Mouse (Mus musculus) liver (tissue): ENCODE data around the gene Lpp.

ENCODE experiments used
- DNase-seq: peaks from one replicate; pipeline ENCODE4 v3.0.0-alpha.2; 2020; ENCODE audit warnings: mixed read lengths

Gene Lpp

DNA sequence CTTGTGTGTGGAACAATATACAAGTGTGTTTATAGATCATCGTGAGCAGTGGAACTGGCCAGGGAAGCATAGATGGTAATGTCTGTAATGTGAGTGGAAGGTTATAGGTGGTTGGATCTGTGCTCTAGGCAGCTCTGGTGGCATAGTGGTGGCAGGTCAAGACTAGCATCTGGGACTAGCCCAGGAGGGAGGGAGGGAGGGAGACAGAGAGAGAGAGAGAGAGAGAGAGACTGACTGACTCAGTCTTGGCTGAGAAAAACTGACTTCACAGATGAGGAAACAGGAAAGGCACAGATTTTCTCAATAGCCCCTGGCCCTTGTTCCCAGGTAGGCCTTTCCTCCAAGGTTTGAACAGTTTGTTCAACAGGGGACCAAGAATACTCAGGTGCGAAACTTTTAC, 7.5 kb downstream of the Lpp start:
- DNase-seq, result no peak

DNA sequence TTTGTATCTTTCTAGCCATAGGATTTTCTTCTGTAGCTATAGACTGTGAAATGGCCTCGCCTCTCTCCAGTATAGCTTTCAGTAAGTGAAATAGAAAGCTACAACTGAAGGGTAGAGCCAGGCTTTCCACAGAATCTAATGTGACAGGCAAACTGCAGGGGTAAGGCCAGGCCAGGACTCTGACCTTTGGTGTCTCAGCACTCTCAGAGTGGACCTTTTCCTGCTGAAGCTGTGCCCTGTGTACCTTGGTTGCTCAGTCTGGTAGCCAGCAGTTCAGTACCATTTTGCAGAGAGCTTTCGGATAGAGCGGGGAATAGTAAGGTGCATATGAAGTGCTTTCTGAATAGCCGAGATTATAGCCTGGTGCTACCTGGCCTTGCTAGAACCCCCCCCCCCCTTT, 9.5 kb downstream of the Lpp start:
- peak; percentile 12 for DNase-seq

DNA sequence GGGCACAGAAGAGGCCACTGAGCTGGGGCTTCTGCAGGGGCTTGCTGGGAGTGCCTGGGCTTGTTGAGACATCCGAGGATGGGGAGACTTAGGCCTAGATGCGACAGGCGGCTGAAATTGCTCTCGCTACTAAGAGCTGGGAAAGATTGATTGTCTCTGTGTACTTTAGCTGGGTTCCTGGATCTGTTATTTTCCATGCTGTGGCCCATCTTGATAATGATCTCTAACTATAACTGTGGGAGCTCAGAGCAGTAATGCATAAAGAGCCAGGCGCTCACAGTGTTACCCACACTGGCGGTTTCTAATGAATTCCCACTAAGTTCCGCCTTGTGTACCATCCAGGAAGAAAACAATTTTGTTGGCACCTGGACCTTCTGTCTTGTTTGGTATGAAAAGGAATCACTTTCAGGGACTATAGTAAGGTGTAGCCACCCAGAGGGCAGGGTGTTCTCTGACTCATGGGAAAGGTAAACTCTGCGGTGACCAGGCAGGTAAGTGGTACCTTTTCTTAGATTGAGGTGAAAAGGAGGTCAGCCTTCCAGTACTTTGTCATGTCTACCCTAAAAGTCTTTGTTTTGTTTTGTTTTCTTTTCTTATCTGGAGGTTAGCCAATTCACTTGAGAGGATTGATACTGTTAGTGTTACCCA, 10.6 kb downstream of the Lpp start:
- DNase-seq, result no peak

DNA sequence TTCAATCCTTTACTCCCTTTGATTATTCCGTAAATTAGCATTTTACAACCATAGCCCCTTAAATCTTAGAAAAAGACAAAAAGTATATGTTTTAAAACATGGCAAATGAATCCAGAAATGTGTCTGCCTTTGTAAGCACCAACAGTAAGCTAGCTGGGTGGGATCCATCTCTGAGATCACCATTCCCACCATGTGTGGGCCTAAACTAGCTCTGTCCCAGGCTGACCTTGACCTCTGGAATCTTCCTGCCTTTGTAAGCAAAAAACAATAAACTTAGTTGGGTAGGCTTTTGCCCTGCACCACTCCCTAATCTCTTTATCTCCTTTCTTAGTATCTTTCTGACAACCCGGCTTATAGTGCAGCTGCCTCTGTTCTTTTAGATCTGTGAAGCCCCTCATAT, 13.2 kb downstream of the Lpp start:
- no peak for DNase-seq

DNA sequence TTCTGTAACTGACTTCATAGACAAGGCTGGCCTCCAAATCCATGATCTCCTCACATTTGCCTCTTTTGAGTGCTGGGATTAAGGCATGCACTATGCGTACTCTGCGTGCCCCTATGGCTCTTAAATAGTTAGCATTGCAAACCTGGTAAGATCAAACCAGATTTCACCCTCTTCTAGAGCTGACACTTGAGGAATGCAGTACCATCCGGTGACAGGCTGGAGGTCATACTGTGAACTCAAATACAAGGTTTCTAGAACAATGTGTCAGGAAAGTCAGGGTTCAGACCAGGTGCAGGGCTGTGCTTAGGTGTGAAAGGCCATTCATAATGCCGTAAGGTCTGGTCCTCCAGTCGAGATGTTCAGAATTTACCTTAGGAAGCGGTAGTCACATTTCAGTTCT, 18.0 kb downstream of the Lpp start:
- DNase-seq, result no peak

DNA sequence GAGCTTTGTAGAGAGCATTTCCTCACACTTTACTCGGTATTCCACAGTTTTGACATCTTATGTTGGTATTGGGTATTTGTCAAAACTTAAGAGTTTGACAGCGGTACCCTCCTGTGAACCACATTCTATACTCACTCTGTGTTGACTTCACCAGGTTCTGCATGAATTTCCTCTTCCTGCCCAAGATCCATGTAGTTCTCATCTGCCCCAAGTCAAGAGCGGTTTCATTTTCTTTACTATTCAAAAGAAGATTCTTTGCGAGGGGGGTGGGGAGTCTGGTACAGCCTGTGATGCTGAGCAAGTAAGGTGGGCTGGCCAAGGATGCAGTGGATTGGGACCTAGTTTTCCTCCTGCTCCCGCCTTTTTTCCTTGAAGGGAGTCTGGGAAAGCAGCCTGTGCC, 18.9 kb downstream of the Lpp start:
- no peak for DNase-seq

DNA sequence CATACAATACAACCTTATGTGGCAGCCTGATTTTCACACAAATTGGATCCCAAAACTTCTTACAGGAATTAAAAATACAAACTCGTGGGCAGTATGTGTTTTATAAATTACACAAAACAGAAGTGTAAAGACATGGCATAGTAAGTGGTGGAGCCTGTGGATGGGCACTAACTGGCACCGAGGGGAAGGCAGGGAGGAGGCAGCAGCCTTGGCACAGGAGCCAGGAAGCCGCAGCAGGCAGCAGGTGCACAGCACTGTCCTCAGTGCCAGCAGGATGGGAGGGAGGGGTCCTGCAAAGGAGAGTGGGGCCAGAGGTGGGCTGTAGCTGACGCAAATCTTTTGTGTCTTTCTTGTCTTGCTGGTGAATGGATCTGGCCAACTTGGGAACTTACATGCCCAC, 19.8 kb downstream of the Lpp start:
- DNase-seq, result no peak

DNA sequence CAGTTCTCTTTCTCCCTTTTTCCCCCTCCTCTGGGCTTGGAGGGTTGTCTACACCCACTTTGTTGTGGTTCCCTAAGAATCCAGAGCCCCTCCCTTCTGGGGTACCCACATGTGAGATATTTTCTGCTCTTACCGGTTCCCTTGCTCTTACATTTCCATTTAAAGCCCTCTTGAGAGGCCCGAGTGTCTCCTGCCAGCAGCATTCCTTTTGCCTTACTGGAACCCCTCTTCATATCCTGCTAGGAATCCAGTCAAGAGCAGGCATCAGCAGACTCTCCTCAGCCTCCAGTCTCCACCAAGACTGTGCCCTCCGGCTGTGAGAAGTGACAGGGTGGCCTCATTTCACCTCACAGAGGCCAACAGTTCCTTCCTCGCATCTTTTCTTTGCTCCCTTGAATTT, 24.7 kb downstream of the Lpp start:
- DNase-seq, result no peak

DNA sequence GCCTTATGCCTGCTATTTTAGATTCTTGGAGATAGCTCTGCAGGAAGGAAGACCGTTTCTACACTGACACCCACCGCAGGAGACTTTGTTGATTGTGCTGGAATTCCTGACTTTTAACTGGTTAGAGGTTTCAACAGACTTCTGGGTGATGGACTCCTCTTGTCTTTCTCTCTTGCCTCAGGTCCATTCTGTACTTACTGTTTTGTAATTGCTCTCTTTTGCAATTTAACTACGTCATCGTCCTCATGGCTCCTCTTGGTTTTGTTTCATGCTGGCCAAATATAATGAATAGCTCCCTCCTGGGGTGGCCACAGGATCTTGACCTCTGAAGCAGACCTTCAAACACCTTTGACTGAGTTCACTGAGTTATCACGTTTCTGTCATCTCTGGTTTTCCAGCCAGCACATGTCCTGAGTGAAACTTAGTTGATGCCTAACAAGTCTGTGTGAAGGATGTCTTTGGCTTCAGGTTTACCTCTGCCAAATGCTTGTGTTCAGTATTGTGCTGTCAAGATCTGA, 27.4 kb downstream of the Lpp start:
- DNase-seq, result no peak

DNA sequence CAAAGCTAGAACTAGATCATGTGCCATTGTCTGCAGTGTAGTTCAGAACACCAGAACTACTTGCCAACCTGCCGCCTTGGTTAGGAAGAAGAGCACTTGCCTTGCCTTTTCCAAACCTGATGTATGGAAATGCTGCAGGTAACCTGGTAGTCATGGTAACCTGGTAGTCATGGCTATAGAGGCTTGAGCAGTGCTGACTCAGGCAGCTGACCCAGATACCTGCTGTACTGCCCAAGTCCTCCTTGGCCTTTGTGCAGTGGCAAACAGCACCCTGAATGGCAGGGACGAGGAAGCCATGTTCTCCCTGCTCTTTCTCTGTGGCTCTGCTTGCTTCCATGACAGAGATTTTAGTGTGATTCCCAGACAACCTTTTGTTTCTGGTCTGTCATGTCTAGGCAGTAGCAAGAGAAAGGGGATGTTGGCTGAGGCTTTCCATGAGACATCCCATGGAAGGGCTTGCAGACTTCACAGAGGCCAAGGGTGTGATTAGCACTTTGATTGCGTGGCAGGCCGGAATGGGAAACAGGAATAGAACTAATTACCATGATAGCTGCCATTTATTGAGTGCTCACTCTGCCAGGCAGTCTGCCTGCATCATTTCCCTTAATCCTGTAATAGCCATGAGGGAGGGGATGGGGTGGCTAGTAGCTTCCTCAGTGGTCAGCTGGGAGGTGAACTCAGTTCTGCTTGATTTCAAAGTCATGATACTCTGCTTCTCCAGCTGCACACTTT, 28.5 kb downstream of the Lpp start:
- DNase-seq, result no peak

DNA sequence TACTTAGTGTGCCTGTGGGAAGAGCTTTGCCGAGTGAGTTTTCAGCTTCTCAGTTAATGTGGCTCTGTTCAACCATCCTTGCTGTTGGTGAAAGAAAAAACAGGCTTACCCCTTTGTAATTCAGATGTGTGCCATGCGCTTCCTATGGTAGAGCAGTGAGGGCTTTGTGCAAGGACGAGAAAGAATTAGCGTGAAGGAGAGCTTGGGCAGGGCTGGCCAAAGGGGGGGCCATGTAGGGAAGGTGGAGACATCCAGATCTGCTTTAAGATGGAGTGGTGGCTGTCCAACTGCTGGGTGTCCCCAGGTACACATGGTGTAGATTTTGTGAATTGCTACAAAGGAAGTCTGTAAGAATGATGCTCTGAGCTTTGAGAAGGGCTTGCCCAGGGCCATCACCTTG, 29.9 kb downstream of the Lpp start:
- DNase-seq, result no peak

DNA sequence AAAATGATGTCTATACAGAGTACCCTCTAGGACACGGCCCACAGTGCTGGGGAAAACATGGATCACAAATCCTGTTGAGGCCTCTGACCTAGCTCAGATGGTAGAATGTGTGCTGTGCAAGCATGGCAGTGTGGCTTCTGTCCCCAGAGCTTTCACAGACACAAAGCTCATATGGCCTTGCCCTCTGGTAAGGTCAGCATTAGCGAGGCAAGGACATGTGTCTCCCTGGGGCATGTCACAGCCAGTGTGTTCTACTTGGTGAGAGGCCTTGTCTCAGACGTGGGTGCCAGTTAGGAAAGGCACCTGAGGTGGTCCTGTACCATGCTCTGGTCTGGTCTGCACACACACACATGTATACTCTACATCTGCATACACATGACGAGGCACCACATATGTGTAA, 30.4 kb downstream of the Lpp start:
- DNase-seq, result no peak

DNA sequence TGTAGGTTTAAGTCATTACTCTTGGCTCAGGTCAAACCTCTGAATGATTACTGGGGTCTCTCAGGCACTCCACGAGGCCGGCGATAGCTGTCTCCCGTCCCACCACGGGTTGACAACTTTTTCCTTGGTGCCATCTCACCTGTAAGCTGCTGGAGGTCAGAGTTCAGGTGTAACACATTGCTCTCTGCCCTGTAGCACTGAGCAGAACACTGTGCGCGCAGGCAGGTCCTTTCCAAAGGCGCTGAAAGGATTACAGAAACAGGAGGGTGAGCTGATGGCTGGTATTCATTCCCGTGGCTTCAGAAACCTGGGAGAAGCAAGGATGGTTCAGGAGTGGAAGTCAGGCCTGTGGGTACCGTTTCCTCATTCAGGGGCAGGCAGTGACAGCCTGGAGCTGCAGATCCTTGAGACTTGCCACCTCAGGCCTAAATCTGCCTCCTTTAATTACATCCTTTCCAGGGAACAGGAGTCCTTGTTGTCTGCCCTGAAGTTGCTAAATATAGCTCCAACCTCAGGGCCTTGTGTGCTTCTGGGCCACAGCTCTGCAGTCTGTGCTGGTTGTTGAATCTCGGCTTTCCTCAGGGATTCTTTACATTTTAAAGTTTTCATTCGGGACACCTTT, 31.2 kb downstream of the Lpp start:
- peak; percentile 4 for DNase-seq

DNA sequence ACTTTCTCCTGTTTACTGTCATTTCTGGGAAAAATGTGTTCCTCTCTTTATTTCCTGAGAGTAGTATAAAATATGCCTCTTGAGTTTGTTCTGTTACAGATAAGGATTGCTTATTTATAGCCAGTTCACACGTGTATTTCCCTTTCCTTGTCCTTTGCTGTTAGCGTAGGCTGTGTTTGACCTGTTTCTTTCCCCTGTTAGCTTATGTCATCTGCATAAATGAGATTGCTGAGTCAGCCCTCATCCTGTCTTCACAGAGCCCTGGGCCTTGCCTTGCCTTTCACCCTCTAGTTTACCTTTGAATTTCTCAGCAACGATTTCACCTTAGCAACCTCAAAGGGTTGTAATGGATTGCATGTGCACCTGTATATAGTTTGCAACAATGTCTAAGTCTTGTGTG, 32.5 kb downstream of the Lpp start:
- DNase-seq, result no peak

DNA sequence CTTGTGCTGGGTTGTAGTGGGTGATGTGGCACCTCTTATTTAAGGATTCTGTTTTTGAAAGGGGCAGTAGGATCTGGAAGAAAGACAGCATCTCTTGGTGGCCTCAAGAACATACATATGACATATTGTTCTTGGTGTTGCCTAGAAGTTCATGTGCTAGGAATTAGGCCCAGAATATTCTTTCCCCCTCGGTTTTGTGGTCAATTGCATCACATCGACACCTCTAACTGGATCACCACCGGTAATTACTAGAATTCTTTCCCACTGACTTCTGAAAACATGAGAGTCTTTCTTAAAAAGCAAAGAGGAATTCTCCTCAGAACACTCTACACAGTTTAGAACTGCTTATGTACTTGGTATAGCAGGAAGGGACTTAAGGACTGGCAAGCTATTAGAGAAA, 34.3 kb downstream of the Lpp start:
- DNase-seq, result no peak

DNA sequence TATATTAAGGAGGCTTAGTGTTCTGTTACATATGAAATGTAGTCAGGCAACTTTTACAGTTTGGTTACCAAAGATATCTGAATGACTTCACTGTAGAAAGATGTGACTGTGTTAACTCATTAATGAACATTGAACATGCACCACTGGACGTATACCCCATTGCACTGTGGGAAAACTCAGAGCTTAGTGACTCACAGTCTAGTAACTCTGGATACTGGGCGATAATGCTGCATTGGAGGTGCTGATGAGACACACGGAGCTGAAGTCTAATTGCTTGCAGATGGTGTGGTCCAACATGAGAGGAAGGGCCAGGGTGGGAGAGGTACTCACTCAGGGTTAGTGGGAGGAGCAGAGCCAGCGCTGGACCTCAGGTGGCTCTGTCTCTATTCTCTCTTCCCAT, 34.7 kb downstream of the Lpp start:
- DNase-seq, result no peak

DNA sequence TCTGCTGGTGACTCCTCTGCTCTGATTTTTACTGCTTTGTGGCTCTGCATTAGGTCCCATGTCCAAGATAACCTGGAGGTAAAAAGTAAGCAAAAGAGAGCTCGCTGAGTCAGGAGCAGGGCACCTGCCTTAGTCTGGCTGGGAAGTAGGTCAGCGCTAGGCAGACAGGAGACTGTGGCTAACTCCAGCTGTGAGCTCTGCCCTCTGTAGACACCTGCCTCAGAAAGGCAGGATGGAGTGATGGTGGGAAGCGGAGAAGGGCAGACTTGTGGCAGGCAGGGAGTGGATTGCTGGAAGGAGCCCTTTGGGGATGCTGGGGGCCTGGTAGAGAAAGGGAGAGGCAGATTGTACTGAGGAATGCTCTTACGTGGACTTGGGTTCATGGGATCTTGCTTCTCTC, 35.4 kb downstream of the Lpp start:
- no peak for DNase-seq

DNA sequence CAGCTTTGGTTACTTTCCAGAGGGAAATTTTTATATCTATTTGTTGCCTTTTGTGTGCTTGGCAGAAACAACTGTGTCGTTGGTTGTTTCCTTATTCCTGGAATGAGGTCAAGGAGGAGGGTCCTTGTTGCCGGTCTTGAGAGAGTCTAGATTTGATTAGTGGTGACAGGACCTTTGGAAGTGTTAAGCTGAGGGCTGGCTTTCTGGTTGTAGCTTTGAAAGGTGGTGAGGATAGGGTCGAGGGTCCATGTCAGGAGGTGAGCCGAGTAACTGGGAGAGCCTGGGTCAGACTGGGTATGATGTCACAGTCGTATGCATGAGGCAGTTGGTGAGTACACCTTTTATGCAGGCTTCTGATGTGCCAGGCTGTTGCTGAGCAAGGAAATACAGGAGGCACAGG, 36.4 kb downstream of the Lpp start:
- DNase-seq, result no peak

DNA sequence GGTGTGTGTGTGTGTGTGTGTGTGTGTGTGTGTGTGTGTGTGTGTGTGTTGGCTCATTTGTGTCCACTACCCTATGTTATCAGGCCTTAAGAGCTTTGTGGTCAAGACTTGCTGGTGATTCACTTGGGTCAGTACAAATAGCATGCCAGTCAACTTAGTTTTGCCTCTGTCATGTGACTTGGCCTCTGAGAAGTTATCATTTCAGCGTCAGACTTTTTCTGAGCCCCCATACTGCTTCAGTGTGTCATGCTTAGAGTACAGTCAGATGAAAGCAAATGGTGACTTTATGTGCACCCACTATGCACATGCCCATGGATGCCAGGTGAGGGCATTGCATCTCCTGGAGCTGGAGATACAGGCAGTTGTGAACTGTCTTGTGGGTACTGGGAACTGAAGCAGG, 38.5 kb downstream of the Lpp start:
- no peak for DNase-seq

DNA sequence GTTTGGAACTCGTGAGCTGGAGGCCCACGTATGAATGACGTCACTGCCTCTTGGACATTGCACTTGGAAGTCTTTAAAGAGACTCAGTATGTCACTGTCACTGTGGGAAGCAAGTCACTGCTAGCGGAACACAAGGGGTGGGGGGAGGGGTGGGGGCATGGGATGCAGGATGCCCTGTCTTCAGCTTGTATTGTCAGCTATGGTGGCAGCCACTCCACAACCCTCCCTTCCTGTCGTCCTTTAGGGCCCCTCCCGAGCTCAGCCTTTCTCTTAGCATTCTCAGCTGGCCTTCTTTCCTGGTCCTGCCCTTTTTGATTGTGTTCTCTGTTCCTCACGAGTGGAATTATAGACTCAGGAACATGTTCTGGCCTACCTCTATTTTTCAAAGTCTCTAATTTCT, 40.3 kb downstream of the Lpp start:
- no peak for DNase-seq

DNA sequence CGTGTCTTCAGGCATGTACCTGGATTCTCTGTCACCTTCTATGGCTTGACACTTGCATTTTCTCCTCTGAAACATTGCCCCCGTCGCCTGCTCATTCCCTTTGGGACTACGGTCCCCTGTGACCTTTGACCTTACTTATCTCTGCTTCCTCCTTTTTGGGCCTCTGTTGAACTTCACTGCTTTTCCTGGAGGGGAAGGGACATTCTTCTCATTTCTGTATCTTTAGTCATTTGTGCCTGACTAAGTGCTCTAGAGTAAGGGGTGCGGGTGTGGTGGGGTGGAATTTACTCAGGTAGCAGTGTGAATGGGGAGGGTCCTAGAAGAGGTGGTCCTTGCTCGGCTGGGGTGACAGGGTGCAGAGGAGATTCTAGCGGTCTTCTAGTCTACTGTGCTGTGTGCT, 40.7 kb downstream of the Lpp start:
- DNase-seq, result no peak

DNA sequence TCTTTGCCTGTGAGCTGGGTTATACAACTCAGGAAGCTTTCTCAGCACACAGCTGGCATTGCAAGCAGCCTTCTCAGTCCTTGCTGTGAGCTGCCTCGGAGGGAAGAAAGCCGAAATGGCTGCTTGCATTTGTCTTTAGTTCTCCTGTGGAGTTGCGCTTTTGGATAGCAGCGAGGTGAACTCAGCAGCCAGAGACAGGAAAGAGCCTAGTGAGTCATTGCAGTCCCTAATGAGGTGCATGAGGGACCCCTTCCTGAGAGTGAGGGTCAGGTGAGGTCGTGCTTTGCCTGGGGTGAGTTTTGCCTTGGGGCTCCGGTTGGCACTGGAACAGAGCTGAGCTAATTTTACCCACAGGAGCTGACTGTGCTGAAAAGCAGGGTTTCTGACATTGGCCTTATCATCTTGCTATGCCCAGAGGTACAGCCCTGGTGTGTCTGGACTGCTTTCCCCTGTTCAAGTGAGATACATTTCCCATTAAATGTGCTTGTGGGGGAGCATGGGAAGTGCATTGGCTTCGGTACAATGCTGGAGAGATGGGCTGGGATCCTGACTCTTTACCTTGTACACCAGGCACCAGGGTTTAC, 41.3 kb downstream of the Lpp start:
- no peak for DNase-seq

DNA sequence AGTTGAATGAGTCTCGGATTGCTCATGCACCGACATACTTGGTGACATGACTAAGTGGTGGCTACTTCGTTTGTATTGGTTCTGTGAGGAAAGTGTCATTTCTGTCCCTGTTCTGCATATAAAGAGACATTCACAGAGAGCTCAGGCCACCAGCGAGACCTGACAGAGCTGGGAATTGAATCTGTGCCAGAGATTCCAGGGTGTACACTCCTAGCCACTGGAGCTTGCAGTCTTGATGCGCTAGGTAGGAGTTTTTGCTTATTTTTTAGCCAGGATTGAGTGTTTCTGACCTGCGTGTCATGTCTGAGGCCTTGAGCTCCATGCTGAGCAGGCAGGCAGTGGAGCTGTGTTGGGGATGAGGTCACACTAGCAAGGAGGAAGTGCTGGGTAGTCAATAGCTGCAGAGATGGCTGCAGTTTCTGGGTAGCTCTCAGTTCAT, 41.8 kb downstream of the Lpp start:
- DNase-seq, result no peak

DNA sequence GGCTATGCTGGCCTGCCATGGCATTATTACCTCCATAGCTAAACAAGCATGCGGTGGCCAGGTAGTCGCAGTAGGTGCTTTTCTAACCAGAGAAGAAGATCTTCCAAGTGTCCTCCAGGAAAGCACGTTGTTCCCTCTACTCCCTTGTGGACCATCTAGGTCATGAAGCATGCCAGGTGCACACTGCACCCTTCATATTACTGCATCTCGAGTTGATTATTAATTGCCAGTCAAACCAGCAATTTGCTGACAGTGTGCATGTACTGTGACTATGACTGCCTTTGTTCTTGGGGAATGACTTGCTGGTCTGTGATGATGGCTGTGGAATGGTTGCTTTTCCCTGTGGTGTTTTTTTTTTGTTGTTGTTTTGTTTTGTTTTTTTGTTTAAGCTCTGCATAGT, 45.1 kb downstream of the Lpp start:
- no peak for DNase-seq
